Mouse (Mus musculus) midbrain, embryonic 16.5 days (tissue): Measurements from ENCODE around the gene Gnaz. TPM values are rescaled to one million over a fixed set of nuclear protein-coding genes. Genes with fewer than 3 reads are reported as not detected.
A peak's percentile ranks its signal among the peaks of the same experiment; 100 is the strongest.

Experiments used
- ATAC-seq: fragments of 200-750 bp; cut with Nextera tagmentation; 2 replicates; pipeline ENCODE4 v1.8.0; 2017; ENCODE audit warnings: moderate TSS enrichment
- H3K27ac ChIP-seq: fragments of 300-500 bp; sonication (generic); 2 replicates; pipeline ENCODE4 v1.5.1; 2014; ENCODE audit warnings: mild to moderate bottlenecking, low read length, mixed read lengths
- H3K27me3 ChIP-seq: fragments of 300-500 bp; sonication (generic); 2 replicates; pipeline ENCODE4 v1.6.1; 2014; ENCODE audit warnings: low read depth, low read length, mixed read lengths; ENCODE audit not compliant: control insufficient read depth, insufficient read depth
- H3K36me3 ChIP-seq: fragments of 300-500 bp; sonication (generic); 2 replicates; pipeline ENCODE4 v1.6.1; 2014; ENCODE audit warnings: mild to moderate bottlenecking, low read length, moderate library complexity, mixed read lengths; ENCODE audit not compliant: control insufficient read depth, insufficient read depth
- H3K4me1 ChIP-seq: fragments of 300-500 bp; sonication (generic); 2 replicates; pipeline ENCODE4 v1.6.1; 2014; ENCODE audit warnings: mild to moderate bottlenecking, low read length, mixed read lengths; ENCODE audit not compliant: control insufficient read depth, insufficient read depth
- H3K4me2 ChIP-seq: fragments of 300-500 bp; sonication (generic); 2 replicates; pipeline ENCODE4 v1.6.1; 2014; ENCODE audit warnings: mild to moderate bottlenecking, low read length, mixed read lengths
- H3K4me3 ChIP-seq: fragments of 300-500 bp; sonication (generic); 2 replicates; pipeline ENCODE4 v1.5.1; 2014; ENCODE audit warnings: low read depth, mild to moderate bottlenecking, low read length, moderate library complexity, mixed read lengths
- H3K9ac ChIP-seq: fragments of 300-500 bp; sonication (generic); 2 replicates; pipeline ENCODE4 v1.6.1; 2014; ENCODE audit warnings: low read depth, low read length, mixed read lengths
- H3K9me3 ChIP-seq: fragments of 300-500 bp; sonication (generic); replicated peaks from 2 replicates; pipeline ENCODE4 v1.6.1; 2014; ENCODE audit warnings: mild to moderate bottlenecking, low read length, mixed read lengths; ENCODE audit not compliant: control insufficient read depth, poor library complexity, severe bottlenecking
- WGBS: fragments of 180-500 bp; shearing (Covaris S2); extraction: QIAGEN DNeasy Blood & Tissue Kit; methylation state at CpG from one replicate; pipeline ENCODE4 v1.1.7; 2014; 5-methylcytosine and 5-hydroxymethylcytosine counted together
- polyA plus RNA-seq: library from polyadenylated mRNA; unstranded; fragments of >200 nt; fragmentation: Nextera tagmentation; extraction: Ambion mirVana; gene quantifications from 2 replicates; pipeline ENCODE4 v1.2.1, GENCODE M21; 2015

The Gnaz gene
- polyA plus RNA-seq, 1 experiment from 2014 or later, result 103 TPM

- 76% methylated on average over 3 of the region's 3 CpGs for WGBS
- peaks cover under 1% of the 10 kb centered on the region; the same call in 1 of the 2 replicates for H3K4me1 ChIP-seq
- H3K4me3 ChIP-seq, result no peak overlapping the region
- H3K4me2 ChIP-seq, result no peak overlapping the region
- ATAC-seq, result no peak
- no peak overlapping the region for H3K9ac ChIP-seq
- H3K27me3 ChIP-seq, result no peaks in the 10 kb centered on the region
- H3K27ac ChIP-seq, result no peak overlapping the region
- H3K36me3 ChIP-seq, result no peaks in the 10 kb centered on the region
- H3K9me3 ChIP-seq, result no peaks in the 10 kb centered on the region
These were observed 36.4 kb upstream of the Gnaz start for GRCm38 (mm10) chr10:74930541-74930940.

- H3K27ac ChIP-seq, result no peak overlapping the region
- no peaks in the 10 kb centered on the region for H3K9me3 ChIP-seq
- H3K4me1 ChIP-seq, result no peaks in the 10 kb centered on the region
- H3K4me2 ChIP-seq, result no peak overlapping the region
- no peak overlapping the region for H3K9ac ChIP-seq
- no peaks in the 10 kb centered on the region for H3K36me3 ChIP-seq
- WGBS, result 85% methylated on average over 6 of the region's 6 CpGs
- no peaks in the 10 kb centered on the region for H3K27me3 ChIP-seq
- H3K4me3 ChIP-seq, result no peak overlapping the region
- ATAC-seq, result no peak
These were observed 35.3 kb upstream of the Gnaz start for GRCm38 (mm10) chr10:74931631-74932030.

DNA sequence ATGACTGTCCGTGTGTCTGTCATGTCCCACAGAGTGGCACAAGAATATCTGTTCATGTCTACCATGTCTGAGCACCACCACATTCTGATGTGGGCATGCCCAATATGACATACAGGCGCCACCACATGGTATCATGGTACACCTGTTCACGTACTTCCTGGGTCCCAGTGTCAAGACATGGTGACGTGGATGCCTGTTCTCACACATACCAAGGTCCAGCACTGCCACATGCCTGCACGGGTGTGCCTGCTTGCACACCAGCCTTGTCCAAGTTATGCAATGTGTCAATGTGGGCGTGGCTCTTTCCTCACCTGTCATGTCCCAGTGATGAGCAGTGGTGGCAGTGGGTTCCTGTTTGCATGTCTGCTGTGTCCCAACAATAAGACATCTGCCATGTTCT lies 34.5 kb upstream of the Gnaz start:
- Histone ChIP-seq H3K4me2 (no peak overlapping the region), H3K27ac (no peak overlapping the region), H3K4me1 (no peaks in the 10 kb centered on the region), H3K27me3 (no peaks in the 10 kb centered on the region), H3K36me3 (no peaks in the 10 kb centered on the region), H3K9ac (no peak overlapping the region), H3K9me3 (no peaks in the 10 kb centered on the region), H3K4me3 (no peak overlapping the region)
- WGBS, result 87% methylated on average over 6 of the region's 6 CpGs
- ATAC-seq, result no peak

DNA sequence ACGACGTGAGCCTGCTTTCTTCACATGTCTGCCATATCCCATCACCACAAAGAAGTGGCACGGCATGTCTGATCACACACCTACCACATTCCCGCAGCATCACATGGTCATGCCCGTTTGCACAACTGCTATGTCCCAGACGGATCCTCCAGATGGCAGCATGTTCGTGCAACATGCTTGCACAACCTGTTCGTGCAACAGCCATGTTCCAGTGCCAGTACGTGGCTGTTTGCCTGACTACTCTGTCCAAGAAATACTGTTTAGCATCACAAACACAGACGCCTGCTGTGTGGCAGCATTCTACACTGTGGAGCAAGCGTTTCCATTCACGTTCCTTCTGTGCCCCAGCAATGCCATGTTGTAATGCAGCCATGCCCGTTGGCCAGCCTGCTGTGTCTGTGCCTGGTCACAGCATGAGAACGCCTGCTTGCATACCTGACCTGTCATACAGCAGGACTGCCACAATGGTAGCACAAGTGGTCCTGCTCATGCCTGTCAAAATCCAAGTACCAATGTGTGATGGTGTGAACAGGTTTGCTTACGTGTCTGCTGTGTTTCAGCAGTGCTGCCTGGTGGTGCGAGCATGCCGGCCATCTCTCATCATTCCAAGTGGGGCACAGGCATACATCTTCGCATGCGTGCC lies 33.3 kb upstream of the Gnaz start:
- H3K9me3 ChIP-seq, result no peaks in the 10 kb centered on the region
- no peaks in the 10 kb centered on the region for H3K36me3 ChIP-seq
- 78% methylated on average over 19 of the region's 19 CpGs for WGBS
- no peak overlapping the region for H3K4me3 ChIP-seq
- no peaks in the 10 kb centered on the region for H3K27me3 ChIP-seq
- H3K27ac ChIP-seq, result no peak overlapping the region
- H3K9ac ChIP-seq, result no peak overlapping the region
- no peak overlapping the region for H3K4me2 ChIP-seq
- H3K4me1 ChIP-seq, result no peaks in the 10 kb centered on the region
- no peak for ATAC-seq

DNA sequence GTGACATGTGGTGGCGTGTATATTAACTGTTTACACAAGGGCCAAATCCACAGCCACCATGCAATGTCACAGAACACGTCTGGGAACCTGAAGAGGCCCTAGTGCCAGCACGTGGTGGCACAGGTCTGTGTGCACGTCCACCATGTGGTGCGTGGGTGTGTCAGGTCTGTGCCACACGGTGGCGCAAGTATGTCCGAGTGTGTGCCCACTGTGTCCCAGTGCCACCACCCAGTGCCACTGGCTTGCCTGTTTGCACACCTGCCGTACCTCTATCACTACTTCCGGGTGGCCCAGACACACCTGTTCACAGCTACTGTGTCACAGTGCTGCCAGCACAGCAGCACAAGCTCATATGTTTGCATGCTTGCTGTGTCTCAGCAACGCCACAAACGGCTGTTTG lies 32.5 kb upstream of the Gnaz start:
- Histone ChIP-seq H3K27ac (no peak overlapping the region), H3K4me2 (no peak overlapping the region), H3K27me3 (no peaks in the 10 kb centered on the region), H3K4me1 (no peaks in the 10 kb centered on the region), H3K9me3 (no peaks in the 10 kb centered on the region), H3K4me3 (no peak overlapping the region), H3K36me3 (no peaks in the 10 kb centered on the region), H3K9ac (no peak overlapping the region)
- WGBS, result 83% methylated on average over 12 of the region's 12 CpGs
- no peak for ATAC-seq

DNA sequence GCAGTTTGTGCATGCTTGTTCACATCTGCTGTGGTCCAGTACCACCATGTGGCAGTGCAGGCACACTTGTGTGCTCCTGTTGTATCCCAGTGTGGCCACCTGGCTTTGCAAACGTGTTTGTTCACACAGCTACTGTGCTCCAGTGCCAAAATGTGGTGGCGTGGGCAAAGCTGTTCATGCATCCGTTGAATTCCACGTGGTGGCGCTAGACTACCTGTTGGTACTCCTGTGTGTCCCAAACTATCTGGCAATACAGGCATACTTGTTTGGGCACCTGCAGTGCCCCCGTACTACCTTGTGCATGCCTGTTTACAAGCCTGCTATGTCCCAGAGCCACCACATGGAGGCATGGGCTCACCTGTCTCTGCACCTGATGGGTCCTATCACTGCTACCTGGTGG lies 32.0 kb upstream of the Gnaz start:
- 29% methylated on average over 6 of the region's 6 CpGs for WGBS
- no peaks in the 10 kb centered on the region for H3K4me1 ChIP-seq
- no peaks in the 10 kb centered on the region for H3K36me3 ChIP-seq
- H3K9me3 ChIP-seq, result no peaks in the 10 kb centered on the region
- H3K27ac ChIP-seq, result no peak overlapping the region
- no peaks in the 10 kb centered on the region for H3K27me3 ChIP-seq
- H3K4me2 ChIP-seq, result no peak overlapping the region
- H3K4me3 ChIP-seq, result no peak overlapping the region
- no peak for ATAC-seq
- H3K9ac ChIP-seq, result no peak overlapping the region

DNA sequence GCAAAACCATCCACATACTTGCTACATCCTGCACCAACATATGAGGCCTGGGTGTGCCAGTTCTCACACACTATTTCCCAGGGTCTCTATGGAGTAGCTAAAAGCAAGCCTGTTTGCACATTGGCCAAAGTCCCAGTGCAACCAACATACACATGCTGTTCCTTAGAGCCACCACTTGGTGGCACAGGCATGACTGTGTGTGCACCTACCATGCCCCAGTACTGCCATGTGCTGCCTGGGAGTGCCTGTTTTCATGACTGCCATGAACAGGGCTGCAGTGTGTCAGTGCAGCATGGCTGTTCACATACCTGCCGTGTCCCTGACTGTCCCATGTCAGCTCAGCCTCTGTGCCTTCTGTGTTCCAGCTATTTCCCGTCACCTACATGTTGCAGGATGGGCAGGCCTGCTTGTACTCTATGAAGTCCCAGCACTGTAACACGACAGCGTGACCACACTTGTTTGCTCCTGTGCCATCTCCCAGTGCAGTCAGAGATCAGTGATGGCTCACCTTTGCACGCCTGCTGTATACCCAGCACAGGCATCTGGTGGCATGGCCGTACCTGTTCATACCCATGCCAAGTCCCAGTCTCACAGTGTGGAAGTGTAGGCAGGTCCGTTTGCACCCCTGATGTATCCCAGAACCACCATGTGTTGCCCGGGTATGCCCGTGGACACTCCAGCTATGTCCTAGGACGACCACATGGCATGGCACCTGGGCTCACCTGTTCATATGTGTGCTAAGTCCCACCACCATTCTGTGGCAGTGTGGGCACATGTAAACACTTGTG lies 29.8 kb upstream of the Gnaz start:
- no peak overlapping the region for H3K4me3 ChIP-seq
- no peaks in the 10 kb centered on the region for H3K27me3 ChIP-seq
- H3K9ac ChIP-seq, result no peak overlapping the region
- WGBS, result 78% methylated on average over 10 of the region's 10 CpGs
- no peaks in the 10 kb centered on the region for H3K4me1 ChIP-seq
- H3K9me3 ChIP-seq, result no peaks in the 10 kb centered on the region
- H3K36me3 ChIP-seq, result no peaks in the 10 kb centered on the region
- no peak overlapping the region for H3K27ac ChIP-seq
- H3K4me2 ChIP-seq, result no peak overlapping the region
- peak; percentile 57 for ATAC-seq

DNA sequence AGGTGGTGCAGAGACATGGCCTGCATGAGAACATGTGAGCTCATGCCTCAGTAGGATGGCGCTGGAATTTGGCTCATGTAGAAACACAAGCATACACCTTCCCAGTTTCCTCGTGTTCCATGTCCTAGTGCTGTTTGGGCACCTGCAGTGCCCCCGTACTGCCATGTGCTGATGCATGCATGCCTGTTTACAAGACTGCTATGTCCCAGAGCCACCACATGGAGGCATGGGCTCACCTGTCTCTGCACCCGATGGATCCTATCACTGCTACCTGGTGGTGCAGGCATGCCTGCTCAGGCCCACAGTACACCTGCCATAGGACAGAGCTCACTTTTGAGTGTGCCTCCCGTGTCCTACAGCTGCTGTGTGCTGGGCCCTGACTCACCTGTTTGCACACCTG lies 28.6 kb upstream of the Gnaz start:
- Histone ChIP-seq H3K9me3 (no peaks in the 10 kb centered on the region), H3K4me2 (no peak overlapping the region), H3K27me3 (no peaks in the 10 kb centered on the region), H3K36me3 (no peaks in the 10 kb centered on the region), H3K9ac (no peak overlapping the region), H3K4me3 (no peak overlapping the region), H3K4me1 (no peaks in the 10 kb centered on the region), H3K27ac (no peak overlapping the region)
- no peak for ATAC-seq
- WGBS, result 76% methylated on average over 5 of the region's 5 CpGs

GRCm38 (mm10) chr10:74939300-74939699 lies 27.7 kb upstream of the Gnaz start:
- Histone ChIP-seq H3K4me2 (no peak overlapping the region), H3K27ac (no peak overlapping the region), H3K27me3 (no peaks in the 10 kb centered on the region), H3K36me3 (no peaks in the 10 kb centered on the region), H3K4me1 (no peaks in the 10 kb centered on the region), H3K4me3 (no peak overlapping the region), H3K9ac (no peak overlapping the region), H3K9me3 (no peaks in the 10 kb centered on the region)
- no peak for ATAC-seq
- 62% methylated on average over 3 of the region's 3 CpGs for WGBS
